Mouse (Mus musculus): ENCODE measurements around the gene Trabd. TPM values are rescaled to one million over a fixed set of nuclear protein-coding genes. Genes with fewer than 3 reads are reported as not detected.
A peak's percentile ranks its signal among the peaks of the same experiment; 100 is the strongest.

Trabd gene
- polyA plus RNA-seq, 1 experiment, result 52.5 TPM

DNA sequence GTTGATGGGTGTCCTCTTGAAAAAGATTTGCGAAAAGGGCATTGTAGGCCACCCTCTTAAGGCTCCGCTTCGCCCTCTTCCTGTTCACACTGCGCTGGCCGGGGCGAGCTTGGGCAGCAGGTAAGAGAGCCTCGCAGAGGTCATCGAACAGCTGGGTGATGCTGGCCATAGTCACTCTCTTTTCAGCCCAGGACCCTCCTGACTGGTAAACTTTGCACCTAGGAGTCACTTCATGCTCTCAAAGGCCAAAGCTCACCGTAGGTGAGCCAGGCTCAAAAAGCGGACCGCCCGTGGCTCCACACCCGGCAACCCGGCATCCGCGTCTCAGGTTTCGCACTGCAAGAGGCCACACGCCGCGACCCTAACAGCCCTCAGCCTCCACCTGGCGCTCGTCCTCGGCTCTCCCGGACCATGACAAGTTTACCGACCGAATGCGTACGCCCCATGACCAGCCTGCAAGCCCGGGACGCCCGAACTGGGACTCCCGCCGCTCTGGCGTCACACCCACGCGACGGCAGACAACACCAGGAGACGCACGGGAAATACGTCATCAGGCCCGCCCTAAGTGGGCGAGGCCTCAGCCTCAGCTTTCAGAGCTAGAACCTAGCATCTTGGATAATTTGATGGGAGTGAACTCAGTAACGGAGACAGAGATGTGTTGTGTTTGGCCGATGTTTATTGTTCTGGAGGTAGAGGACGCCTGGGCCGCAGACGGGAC is 47.9 kb downstream of the Trabd start, which contains the start of gene Tubgcp6:
Tubgcp6 (minus strand) TSS at position 464 of the 718 bp plus-strand sequence.
- Histone ChIP-seq H3K27ac (ENCODE audit: insufficient read depth, low read length) (peak within 1 kb of the TSS; percentile 78), H3K27me3 (ENCODE audit: control insufficient read depth, insufficient read depth, low read length) (no peaks in the 10 kb centered on the region), H3K4me1 (ENCODE audit: control insufficient read depth, insufficient read depth, low read length) (peaks cover 21% of the 10 kb centered on the region), H3K4me3 (replicated peaks; ENCODE audit: insufficient read depth, low read depth, low read length) (peak within 1 kb of the TSS; percentile 88)
- under 1% methylated on average over 47 of the region's 47 CpGs for WGBS
- TF ChIP-seq CTCF (IDR thresholded peaks at IDR 0.05; ENCODE audit: borderline replicate concordance, insufficient read depth, low read depth, low read length) (no peak), POLR2A (IDR thresholded peaks at IDR 0.05; ENCODE audit: borderline replicate concordance, insufficient read depth, low read length) (peak; percentile 83)
- peak; percentile 96 to 98 for DNase-seq

DNA sequence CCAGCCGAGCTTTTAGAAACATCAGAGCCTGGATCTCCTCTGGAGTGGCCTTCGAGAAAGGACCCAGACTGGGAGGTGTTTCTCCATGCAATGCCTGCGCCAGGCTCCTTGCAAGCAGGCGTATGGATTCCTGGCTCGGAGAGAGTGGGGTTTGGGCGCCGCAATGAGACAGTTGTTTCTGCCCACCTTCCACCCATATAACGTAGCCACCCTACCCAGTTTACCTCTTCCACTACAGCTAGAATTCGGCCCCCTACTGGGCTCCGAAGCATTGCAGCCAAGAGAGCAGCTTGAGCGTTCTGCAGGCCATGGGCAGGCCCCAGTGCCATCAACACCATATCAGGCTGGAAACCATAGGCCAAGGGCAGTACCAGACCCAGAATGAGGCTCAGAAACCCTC is 48.7 kb downstream of the Trabd start:
- Histone ChIP-seq H3K4me1 (ENCODE audit: control insufficient read depth, insufficient read depth, low read length) (peaks cover 21% of the 10 kb centered on the region), H3K27me3 (ENCODE audit: control insufficient read depth, insufficient read depth, low read length) (no peaks in the 10 kb centered on the region), H3K4me3 (replicated peaks; ENCODE audit: insufficient read depth, low read depth, low read length) (peak overlapping the region; percentile 88), H3K27ac (ENCODE audit: insufficient read depth, low read length) (peak overlapping the region; percentile 78)
- TF ChIP-seq POLR2A (IDR thresholded peaks at IDR 0.05; ENCODE audit: borderline replicate concordance, insufficient read depth, low read length) (no peak), CTCF (IDR thresholded peaks at IDR 0.05; ENCODE audit: borderline replicate concordance, insufficient read depth, low read depth, low read length) (no peak)
- 7% methylated on average over 11 of the region's 11 CpGs for WGBS
- peak; percentile 64 to 65 for DNase-seq

DNA sequence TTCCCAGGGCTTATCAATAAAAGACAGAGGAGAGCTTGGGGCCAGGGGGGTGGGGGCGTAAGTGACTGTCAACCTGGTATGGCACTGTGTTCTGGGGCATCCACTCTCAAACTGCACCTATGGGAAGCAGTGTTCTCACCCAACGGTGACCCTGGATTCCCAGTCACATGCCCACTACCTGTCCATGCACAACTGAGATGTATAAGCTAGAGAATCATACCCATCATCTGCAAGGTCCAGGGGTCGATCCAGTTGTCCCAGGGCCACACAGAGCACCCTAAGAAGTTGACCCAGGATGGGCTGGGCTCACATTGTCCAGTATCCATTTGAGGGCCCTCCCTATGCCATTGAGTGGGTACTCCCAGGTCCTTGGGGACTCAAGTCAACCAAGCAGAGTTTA is 49.4 kb downstream of the Trabd start:
- no peak for DNase-seq
- no peak for TF ChIP-seq POLR2A (IDR thresholded peaks at IDR 0.05; ENCODE audit: borderline replicate concordance, insufficient read depth, low read length)
- no peak for TF ChIP-seq CTCF (IDR thresholded peaks at IDR 0.05; ENCODE audit: borderline replicate concordance, insufficient read depth, low read depth, low read length)
- Histone ChIP-seq H3K4me3 (replicated peaks; ENCODE audit: insufficient read depth, low read depth, low read length) (no peak overlapping the region), H3K4me1 (ENCODE audit: control insufficient read depth, insufficient read depth, low read length) (peaks cover 21% of the 10 kb centered on the region), H3K27ac (ENCODE audit: insufficient read depth, low read length) (no peak overlapping the region), H3K27me3 (ENCODE audit: control insufficient read depth, insufficient read depth, low read length) (no peaks in the 10 kb centered on the region)
- WGBS, result 91% methylated on average over 3 of the region's 3 CpGs

DNA sequence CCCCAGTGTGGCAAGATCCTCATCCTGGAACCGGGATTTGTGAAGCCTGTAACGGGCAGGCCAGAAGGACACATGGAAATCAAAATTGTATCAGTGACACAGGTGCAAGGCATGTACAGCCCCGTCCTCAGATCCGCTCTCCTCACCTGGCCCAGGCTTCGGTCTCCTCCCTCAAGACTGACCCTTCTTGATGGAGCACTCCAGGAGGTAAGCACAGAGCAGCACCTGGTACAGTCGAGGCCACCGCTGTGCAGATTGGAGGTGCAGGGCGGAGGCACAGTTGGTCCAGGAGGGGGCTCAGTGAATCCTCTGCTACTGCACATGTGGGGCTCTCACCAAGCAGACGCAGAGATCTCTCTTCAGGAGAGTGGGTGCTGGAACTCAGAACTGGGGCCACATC is 50.4 kb downstream of the Trabd start:
- H3K27me3 ChIP-seq (ENCODE audit: control insufficient read depth, insufficient read depth, low read length), result no peaks in the 10 kb centered on the region
- 89% methylated on average over 9 of the region's 9 CpGs for WGBS
- H3K4me1 ChIP-seq (ENCODE audit: control insufficient read depth, insufficient read depth, low read length), result peaks cover 17% of the 10 kb centered on the region
- TF ChIP-seq CTCF (IDR thresholded peaks at IDR 0.05; ENCODE audit: borderline replicate concordance, insufficient read depth, low read depth, low read length), result no peak
- TF ChIP-seq POLR2A (IDR thresholded peaks at IDR 0.05; ENCODE audit: borderline replicate concordance, insufficient read depth, low read length), result no peak
- H3K4me3 ChIP-seq (replicated peaks; ENCODE audit: insufficient read depth, low read depth, low read length), result no peak overlapping the region
- DNase-seq, result no peak
- no peak overlapping the region for H3K27ac ChIP-seq (ENCODE audit: insufficient read depth, low read length)

DNA sequence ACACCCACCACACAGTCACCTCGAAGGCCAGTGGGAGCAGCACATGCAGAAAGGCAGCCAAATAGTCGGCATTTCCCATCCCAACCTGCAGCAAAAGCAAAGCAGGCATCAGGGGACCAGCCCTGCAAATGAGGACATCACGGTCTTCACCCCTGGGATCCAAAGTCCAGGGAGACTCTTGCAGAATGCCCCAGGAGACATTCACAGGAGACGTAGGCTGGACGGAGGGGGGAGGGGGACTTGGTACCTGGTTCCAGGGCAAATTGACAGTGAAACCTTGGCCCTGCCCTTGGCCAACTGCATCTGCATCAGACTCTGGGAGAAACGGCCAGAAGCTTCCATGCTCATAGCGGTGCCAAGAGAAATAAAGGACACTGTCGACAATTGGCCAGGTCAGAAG is 51.7 kb downstream of the Trabd start:
- no peak overlapping the region for H3K27ac ChIP-seq (ENCODE audit: insufficient read depth, low read length)
- H3K4me1 ChIP-seq (ENCODE audit: control insufficient read depth, insufficient read depth, low read length), result peaks cover 17% of the 10 kb centered on the region
- no peaks in the 10 kb centered on the region for H3K27me3 ChIP-seq (ENCODE audit: control insufficient read depth, insufficient read depth, low read length)
- no peak for DNase-seq
- 83% methylated on average over 8 of the region's 8 CpGs for WGBS
- TF ChIP-seq POLR2A (IDR thresholded peaks at IDR 0.05; ENCODE audit: borderline replicate concordance, insufficient read depth, low read length) (no peak), CTCF (IDR thresholded peaks at IDR 0.05; ENCODE audit: borderline replicate concordance, insufficient read depth, low read depth, low read length) (no peak)
- H3K4me3 ChIP-seq (replicated peaks; ENCODE audit: insufficient read depth, low read depth, low read length), result no peak overlapping the region

DNA sequence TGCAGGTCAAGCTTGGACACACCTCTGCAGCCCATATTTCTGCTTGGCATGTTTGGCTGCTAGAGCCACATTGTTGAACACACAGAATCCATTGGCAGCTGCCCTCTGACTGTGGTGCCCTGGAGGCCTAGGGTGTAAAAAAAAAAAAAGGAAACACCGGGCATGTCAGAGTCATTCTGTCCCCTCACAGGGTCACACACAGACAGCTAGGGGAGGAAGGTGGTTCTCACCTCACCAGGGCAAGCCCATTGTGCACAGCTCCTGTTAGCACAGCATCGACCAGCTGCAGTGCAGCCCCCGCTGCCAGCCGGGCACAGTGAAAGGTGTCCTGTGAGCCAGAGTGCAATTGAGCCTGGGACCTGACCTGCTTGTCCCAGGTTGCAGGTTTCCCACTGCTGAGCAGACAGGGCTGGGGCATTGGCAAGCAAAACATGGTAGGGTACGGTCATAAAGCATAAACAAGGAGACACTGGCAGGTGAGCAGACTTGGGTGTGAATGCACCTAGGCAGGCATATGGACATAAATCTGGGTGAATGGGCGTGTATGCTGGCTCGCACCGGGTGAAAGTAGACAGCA is 52.5 kb downstream of the Trabd start:
- Histone ChIP-seq H3K27me3 (ENCODE audit: control insufficient read depth, insufficient read depth, low read length) (no peaks in the 10 kb centered on the region), H3K4me3 (replicated peaks; ENCODE audit: insufficient read depth, low read depth, low read length) (peak overlapping the region; percentile 70), H3K4me1 (ENCODE audit: control insufficient read depth, insufficient read depth, low read length) (peaks cover 17% of the 10 kb centered on the region), H3K27ac (ENCODE audit: insufficient read depth, low read length) (peak overlapping the region; percentile 58)
- 47% methylated on average over 8 of the region's 8 CpGs for WGBS
- TF ChIP-seq POLR2A (IDR thresholded peaks at IDR 0.05; ENCODE audit: borderline replicate concordance, insufficient read depth, low read length), result no peak
- TF ChIP-seq CTCF (IDR thresholded peaks at IDR 0.05; ENCODE audit: borderline replicate concordance, insufficient read depth, low read depth, low read length), result no peak
- peak in 1 of 2 experiments; percentile 41 for DNase-seq

DNA sequence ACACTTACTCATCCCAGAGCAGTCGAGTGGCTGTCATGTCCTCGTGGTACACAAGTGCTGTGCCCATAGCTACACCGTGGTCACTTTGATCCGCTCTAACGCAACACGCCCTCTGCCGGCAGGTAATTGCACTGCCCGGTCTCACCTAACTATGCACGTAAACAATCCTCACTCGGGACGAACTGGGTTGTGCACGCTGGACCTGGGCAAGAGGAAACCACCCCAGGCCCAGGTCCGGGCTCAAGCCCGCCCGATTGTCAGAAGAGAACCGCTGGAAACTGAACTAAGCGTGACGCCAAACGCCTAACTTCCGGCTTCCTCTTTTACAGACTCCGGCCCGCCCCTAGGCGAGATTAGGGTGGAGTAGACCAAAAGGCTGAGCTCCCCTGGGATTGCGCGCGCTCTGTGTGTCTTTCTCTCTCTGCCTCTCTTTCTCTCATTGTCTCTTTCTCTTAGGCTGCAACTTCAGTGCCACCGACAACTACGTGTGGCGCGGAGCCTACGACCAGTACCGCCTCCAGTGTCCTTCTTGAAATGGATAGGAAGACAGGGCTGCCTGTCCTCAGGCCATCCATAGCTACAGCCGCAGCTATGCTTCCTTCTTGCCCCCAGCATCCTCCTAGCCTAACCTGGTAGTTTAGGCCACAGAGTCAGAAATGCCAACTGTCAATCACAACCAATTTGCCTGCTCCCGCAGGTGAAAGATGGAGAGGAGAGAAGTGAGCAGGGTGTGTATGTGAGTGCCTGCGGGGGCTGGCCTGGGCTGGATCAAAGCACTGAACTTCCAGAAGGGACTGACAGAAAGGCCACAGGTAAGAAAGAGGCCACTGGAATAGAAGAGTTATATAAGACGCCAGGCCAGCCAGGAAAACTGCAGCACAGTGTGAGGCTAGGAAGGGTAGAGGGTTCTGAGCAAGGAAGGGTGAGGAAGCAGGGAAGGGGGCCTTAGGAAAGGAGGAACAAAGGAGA is 53.7 kb downstream of the Trabd start, which contains the start of gene Hdac10:
Hdac10 (minus strand) TSS at position 319 of the 969 bp plus-strand sequence.
- 2% methylated on average over 36 of the region's 36 CpGs for WGBS
- Histone ChIP-seq H3K27ac (ENCODE audit: insufficient read depth, low read length) (peak within 1 kb of the TSS; percentile 58), H3K4me1 (ENCODE audit: control insufficient read depth, insufficient read depth, low read length) (peaks cover 15% of the 10 kb centered on the region), H3K4me3 (replicated peaks; ENCODE audit: insufficient read depth, low read depth, low read length) (peak within 1 kb of the TSS; percentile 70), H3K27me3 (ENCODE audit: control insufficient read depth, insufficient read depth, low read length) (no peaks in the 10 kb centered on the region)
- TF ChIP-seq CTCF (IDR thresholded peaks at IDR 0.05; ENCODE audit: borderline replicate concordance, insufficient read depth, low read depth, low read length), result peak; percentile 93
- peak; percentile 47 for TF ChIP-seq POLR2A (IDR thresholded peaks at IDR 0.05; ENCODE audit: borderline replicate concordance, insufficient read depth, low read length)
- DNase-seq, result peak; percentile 92 to 97
